In genomic region chr5:12976015-12976742, GRCm38 (mm10) we compare ENCODE assay signal across 19 mouse cellular contexts.
A peak's percentile ranks its signal among the peaks of the same experiment; 100 is the strongest.
DNase-seq lines count a peak whose midpoint lies in the region; ATAC-seq and TF ChIP-seq lines count a peak whose summit lies in the region.
"Had no signal": no experiment of that assay in that cellular context is flagged by ENCODE, and none has a peak within 500 bp of the region (broad histone marks: within the 10 kb centered on the region; RNA-seq: fewer than 3 reads in every experiment).

No protein-coding gene starts in this region.

- H3K27me3 ChIP-seq in lung, postnatal 0 days (replicated peaks; ENCODE audit: insufficient read depth, low read length) = no peaks in the 10 kb centered on the region
- H3K27me3 ChIP-seq in MEL (ENCODE audit: control insufficient read depth in 1 of 2, insufficient read depth in 2 of 2, low read length in 2 of 2) = no peaks in the 10 kb centered on the region
- H3K27me3 ChIP-seq: embryonic facial prominence, embryonic 12.5 days; forebrain, embryonic 12.5 days had no signal

- no peak overlapping the region for H3K4me2 ChIP-seq in lung, postnatal 0 days (replicated peaks; ENCODE audit: low read depth, low read length)
- H3K4me2 ChIP-seq: embryonic facial prominence, embryonic 12.5 days; forebrain, embryonic 12.5 days; heart, embryonic 11.5 days; hindbrain, embryonic 14.5 days had no signal

- H3K79me2 ChIP-seq in MEL (ENCODE audit: control insufficient read depth, insufficient read depth, low read length, poor library complexity) = no peaks in the 10 kb centered on the region

- no peak overlapping the region for H3K9ac ChIP-seq in lung, postnatal 0 days (replicated peaks; ENCODE audit: low read depth)
- H3K9ac ChIP-seq in MEL (ENCODE audit: control insufficient read depth, low read depth, low read length, poor library complexity, severe bottlenecking) = peak overlapping the region; percentile 25; the same call in 1 of the 2 replicates
- H3K9ac ChIP-seq: embryonic facial prominence, embryonic 12.5 days; forebrain, embryonic 12.5 days; hindbrain, embryonic 14.5 days had no signal

- TF ChIP-seq RAD21 in MEL (IDR thresholded peaks at IDR 0.05; ENCODE audit: low read depth, low read length) = no peak

- no peak for ATAC-seq in lung, postnatal 0 days
- ATAC-seq in megakaryocyte, adult 5-6 weeks (ENCODE audit: poor library complexity, severe bottlenecking) = peak; percentile 66
- ATAC-seq: forebrain, embryonic 16.5 days had no signal

- H3K27ac ChIP-seq in lung, postnatal 0 days (ENCODE audit: low read length) = no peak overlapping the region
- H3K27ac ChIP-seq in MEL (ENCODE audit: control insufficient read depth, low read depth, low read length) = peak overlapping the region; percentile 75
- H3K27ac ChIP-seq: embryonic facial prominence, embryonic 12.5 days; forebrain, embryonic 12.5 days; heart, adult 2 months; hindbrain, embryonic 10.5 days; hindbrain, embryonic 14.5 days had no signal

- H3K4me3 ChIP-seq in lung, postnatal 0 days (ENCODE audit: low read depth, low read length) = no peak overlapping the region
- H3K4me3 ChIP-seq in MEL (ENCODE audit: control insufficient read depth in 1 of 2, insufficient read depth in 1 of 2, low read depth in 2 of 2, low read length in 2 of 2) = peak overlapping the region; percentile 13 to 34; a peak in 3 of 4 replicates
- H3K4me3 ChIP-seq: embryonic facial prominence, embryonic 12.5 days; forebrain, embryonic 12.5 days; heart, adult 2 months; hindbrain, embryonic 10.5 days had no signal

- no peak for TF ChIP-seq CTCF in lung, postnatal 0 days (IDR thresholded peaks at IDR 0.05)
- TF ChIP-seq CTCF in MEL (IDR thresholded peaks at IDR 0.05 in 2 of 3, conservative IDR thresholded peaks at IDR 0.05 in 1 of 3; ENCODE audit: control insufficient read depth in 1 of 3, insufficient read depth in 1 of 3, low read depth in 2 of 3, low read length in 3 of 3, poor library complexity in 1 of 3, severe bottlenecking in 1 of 3) = no peak

- no peak for TF ChIP-seq POLR2A in MEL (IDR thresholded peaks at IDR 0.05; ENCODE audit: control insufficient read depth in 1 of 2, insufficient read depth in 1 of 2, low read depth in 1 of 2, low read length in 2 of 2, poor library complexity in 1 of 2)

- DNase-seq in lung, postnatal 36 days = peak; percentile 4
- no peak for DNase-seq in lung, postnatal 0 days (ENCODE audit: low spot score)
- DNase-seq in MEL (ENCODE audit: low read depth, low spot score) = peak; percentile 87
- DNase-seq in layer of hippocampus, postnatal 10 days (ENCODE audit: low spot score in 2 of 2) = no peak
- DNase-seq in kidney, postnatal 10 days = no peak
- DNase-seq in spleen, adult 12 weeks (ENCODE audit: low spot score) = no peak
- DNase-seq: adrenal gland, postnatal 10 days; cerebellum, adult 11 months; cerebellum, adult 8-10 months; cerebellum, postnatal 14 days; gastrocnemius, postnatal 10 days; heart, adult 2 months had no signal

- 81% methylated on average over 8 of the region's 8 CpGs for WGBS in lung, postnatal 0 days

- H3K36me3 ChIP-seq in lung, postnatal 0 days (ENCODE audit: insufficient read depth, low read length) = no peaks in the 10 kb centered on the region
- H3K36me3 ChIP-seq in MEL (ENCODE audit: control insufficient read depth in 1 of 2, insufficient read depth in 2 of 2, low read length in 2 of 2) = peaks cover 0 to 19% of the 10 kb centered on the region in 2 experiments; a peak in 2 of 4 replicates
- H3K36me3 ChIP-seq: embryonic facial prominence, embryonic 12.5 days; forebrain, embryonic 12.5 days; hindbrain, embryonic 10.5 days had no signal

- no peaks in the 10 kb centered on the region for H3K4me1 ChIP-seq in lung, postnatal 0 days (ENCODE audit: insufficient read depth, low read depth, low read length)
- H3K4me1 ChIP-seq in MEL (ENCODE audit: control insufficient read depth in 1 of 2, insufficient read depth in 2 of 2, low read length in 2 of 2) = peaks cover 5 to 25% of the 10 kb centered on the region in 2 experiments; a peak in 3 of 4 replicates
- H3K4me1 ChIP-seq: embryonic facial prominence, embryonic 12.5 days; forebrain, embryonic 12.5 days had no signal

- TF ChIP-seq EP300 in lung, postnatal 0 days (IDR thresholded peaks at IDR 0.05) = no peak
- TF ChIP-seq EP300 in MEL (IDR thresholded peaks at IDR 0.05; ENCODE audit: low read depth in 1 of 2, low read length in 2 of 2) = peak; percentile 61 to 68

- no peaks in the 10 kb centered on the region for H3K9me3 ChIP-seq in lung, postnatal 0 days (ENCODE audit: low read length)
- H3K9me3 ChIP-seq in MEL (replicated peaks; ENCODE audit: insufficient read depth, low read length) = no peaks in the 10 kb centered on the region
- H3K9me3 ChIP-seq: embryonic facial prominence, embryonic 12.5 days; forebrain, embryonic 12.5 days; hindbrain, embryonic 10.5 days had no signal

TF ChIP-seq in MEL, 35 proteins besides CTCF, POLR2A, EP300 and RAD21:
- TF ChIP-seq ZC3H11A (IDR thresholded peaks at IDR 0.05; ENCODE audit: low read depth, low read length) (no peak), ETS1 (IDR thresholded peaks at IDR 0.05; ENCODE audit: low read depth, low read length) (peak; percentile 54; the same call in 1 of the 2 replicates), TCF12 (IDR thresholded peaks at IDR 0.05; ENCODE audit: low read depth, low read length) (0 out of 2 replicates have a peak, but pooled peaks have one; percentile 39), NELFE (IDR thresholded peaks at IDR 0.05; ENCODE audit: low read depth, low read length) (no peak), ZKSCAN1 (IDR thresholded peaks at IDR 0.05; ENCODE audit: low read depth, low read length) (peak; percentile 22; the same call in 1 of the 2 replicates), HCFC1 (IDR thresholded peaks at IDR 0.05; ENCODE audit: low read depth, low read length) (no peak; the same call in 1 of the 2 replicates), TBP (IDR thresholded peaks at IDR 0.05; ENCODE audit: low read depth, low read length) (no peak), MAFK (IDR thresholded peaks at IDR 0.05; ENCODE audit: borderline replicate concordance, low read depth, low read length) (no peak), MAZ (IDR thresholded peaks at IDR 0.05; ENCODE audit: low read depth, low read length) (no peak), MEF2A (IDR thresholded peaks at IDR 0.05; ENCODE audit: extremely low read depth, insufficient replicate concordance, low read depth, low read length, poor library complexity, severe bottlenecking) (no peak), ZNF384 (IDR thresholded peaks at IDR 0.05; ENCODE audit: low read depth, low read length) (peak; percentile 97), MYB (IDR thresholded peaks at IDR 0.05; ENCODE audit: low read depth, low read length) (peak; percentile 50; the same call in 1 of the 2 replicates), GATA1 (IDR thresholded peaks at IDR 0.05; ENCODE audit: low read depth, low read length) (peak; percentile 80)

Comparison
In these comparisons a context has a peak if more than half of its experiments do, and no peak if none do; other contexts are left out.
1. DNase-seq: peak in lung, postnatal 36 days (single experiment) and MEL (single experiment); none in lung, postnatal 0 days (single experiment), layer of hippocampus, postnatal 10 days (0 of 2), kidney, postnatal 10 days (single experiment) and spleen, adult 12 weeks (single experiment).